Mouse (Mus musculus): ENCODE data around the gene Lag3. TPM values are rescaled to one million over a fixed set of nuclear protein-coding genes. Genes with fewer than 3 reads are reported as not detected.
A peak's percentile ranks its signal among the peaks of the same experiment; 100 is the strongest.

The Lag3 gene
- polyA plus RNA-seq, 1 experiment from 2014 or later: 1.7 TPM

DNA sequence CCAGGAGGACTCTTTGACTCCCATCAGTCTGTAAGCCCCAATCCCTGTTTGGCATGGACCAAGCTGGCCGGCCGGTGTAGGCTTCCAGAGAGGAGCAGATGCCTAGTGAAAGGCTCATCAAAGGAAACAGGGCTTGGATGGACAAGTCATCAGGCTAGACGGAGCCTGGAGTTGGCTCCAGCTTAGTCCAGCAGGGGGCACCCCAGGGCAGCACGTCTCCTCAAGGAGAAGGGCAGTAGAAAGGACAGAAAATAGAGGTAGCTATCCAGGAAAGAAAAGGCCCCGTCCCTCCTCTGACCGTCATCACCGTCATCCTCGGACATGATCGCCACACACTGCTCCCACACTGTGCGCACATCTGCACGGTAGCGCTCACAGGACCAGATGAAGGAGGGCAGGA, 51.8 kb downstream of the Lag3 start:
- Histone ChIP-seq H3K27ac (ENCODE audit: low read depth, low read length) (no peak overlapping the region), H3K4me3 (ENCODE audit: low read length) (no peak overlapping the region), H3K9ac (ENCODE audit: low read depth, low read length) (no peak overlapping the region), H3K9me3 (ENCODE audit: control insufficient read depth, low read length) (no peaks in the 10 kb centered on the region), H3K27me3 (ENCODE audit: control insufficient read depth, insufficient read depth, low read length) (peaks cover 6% of the 10 kb centered on the region), H3K36me3 (ENCODE audit: control insufficient read depth, insufficient read depth, low read length) (no peaks in the 10 kb centered on the region; the same call in 1 of the 2 replicates), H3K4me2 (replicated peaks; ENCODE audit: low read depth, low read length) (peak overlapping the region; percentile 10; the same call in 1 of the 2 replicates), H3K4me1 (ENCODE audit: control insufficient read depth, insufficient read depth, low read length) (peaks cover 33% of the 10 kb centered on the region)
- 9% methylated on average over 12 of the region's 12 CpGs for WGBS
- 0 out of 2 replicates have a peak, but pooled peaks have one; percentile 1 for ATAC-seq (ENCODE audit: low FRiP score, low TSS enrichment)

GRCm38 (mm10) chr6:124858561-124859318, 52.8 kb downstream of the Lag3 start:
- H3K27ac ChIP-seq (ENCODE audit: low read depth, low read length): no peak overlapping the region
- H3K4me2 ChIP-seq (replicated peaks; ENCODE audit: low read depth, low read length): peak overlapping the region; percentile 90
- H3K9ac ChIP-seq (ENCODE audit: low read depth, low read length): no peak overlapping the region
- peaks cover 6% of the 10 kb centered on the region for H3K27me3 ChIP-seq (ENCODE audit: control insufficient read depth, insufficient read depth, low read length)
- ATAC-seq (ENCODE audit: low FRiP score, low TSS enrichment): no peak
- 77% methylated on average over 28 of the region's 28 CpGs for WGBS
- H3K36me3 ChIP-seq (ENCODE audit: control insufficient read depth, insufficient read depth, low read length): peaks cover 3% of the 10 kb centered on the region; the same call in 1 of the 2 replicates
- peaks cover 33% of the 10 kb centered on the region for H3K4me1 ChIP-seq (ENCODE audit: control insufficient read depth, insufficient read depth, low read length)
- no peak overlapping the region for H3K4me3 ChIP-seq (ENCODE audit: low read length)
- no peaks in the 10 kb centered on the region for H3K9me3 ChIP-seq (ENCODE audit: control insufficient read depth, low read length)

DNA sequence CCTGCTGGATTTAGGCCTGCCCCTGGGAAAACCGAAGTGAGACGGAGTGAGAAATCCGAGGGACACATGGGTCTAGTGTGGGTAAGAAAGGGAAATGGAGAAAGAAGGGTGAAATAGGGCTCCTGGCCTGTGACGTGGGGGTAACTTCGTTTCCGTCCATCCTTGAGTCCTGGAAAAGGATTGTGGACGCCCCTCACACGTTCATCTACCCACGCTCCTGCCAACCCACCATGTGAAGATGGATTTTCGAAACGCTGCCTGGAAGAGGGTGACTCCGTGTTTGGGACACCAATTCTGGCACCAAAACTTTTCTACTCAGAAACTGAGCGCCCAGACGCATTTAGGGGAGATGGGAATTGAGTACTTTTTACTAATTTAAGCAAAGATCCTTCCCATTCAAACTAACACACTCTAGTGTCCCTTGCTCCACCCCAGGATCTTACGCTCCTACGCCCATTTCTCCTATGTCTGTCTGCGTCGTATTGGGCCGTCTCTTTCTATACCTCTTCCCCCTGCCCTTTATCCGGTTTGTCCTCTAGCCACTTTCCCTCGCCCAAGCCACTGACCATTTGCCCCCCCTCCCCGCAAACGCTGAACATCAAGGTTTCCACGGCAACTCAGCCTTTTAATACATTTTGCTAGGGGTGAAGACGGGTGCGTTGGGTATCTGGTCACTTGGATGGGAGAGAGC, 53.5 kb downstream of the Lag3 start:
- ATAC-seq (ENCODE audit: low FRiP score, low TSS enrichment): no peak
- peaks cover 29% of the 10 kb centered on the region for H3K4me1 ChIP-seq (ENCODE audit: control insufficient read depth, insufficient read depth, low read length)
- 30% methylated on average over 26 of the region's 26 CpGs for WGBS

GRCm38 (mm10) chr6:124856916-124857839, 54.3 kb downstream of the Lag3 start, which contains the start of gene P3h3:
P3h3 (minus strand) TSS chr6:124857752.
- peak within 1 kb of the TSS; percentile 95 for H3K27ac ChIP-seq (ENCODE audit: low read depth, low read length)
- no peaks in the 10 kb centered on the region for H3K27me3 ChIP-seq (ENCODE audit: control insufficient read depth, insufficient read depth, low read length)
- peaks cover 26% of the 10 kb centered on the region for H3K4me1 ChIP-seq (ENCODE audit: control insufficient read depth, insufficient read depth, low read length)

More for the DNA sequence above, 53.5 kb downstream of the Lag3 start:
- H3K36me3 ChIP-seq (ENCODE audit: control insufficient read depth, insufficient read depth, low read length): peaks cover 3% of the 10 kb centered on the region; the same call in 1 of the 2 replicates
- peak overlapping the region; percentile 93 for H3K9ac ChIP-seq (ENCODE audit: low read depth, low read length)
- H3K9me3 ChIP-seq (ENCODE audit: control insufficient read depth, low read length): no peaks in the 10 kb centered on the region
- H3K4me3 ChIP-seq (ENCODE audit: low read length): peak overlapping the region; percentile 74
- H3K27ac ChIP-seq (ENCODE audit: low read depth, low read length): peak overlapping the region; percentile 95; the same call in 1 of the 2 replicates
- H3K4me2 ChIP-seq (replicated peaks; ENCODE audit: low read depth, low read length): peak overlapping the region; percentile 90
- H3K27me3 ChIP-seq (ENCODE audit: control insufficient read depth, insufficient read depth, low read length): peaks cover 3% of the 10 kb centered on the region

GRCm38 (mm10) chr6:124856321-124856720, 55.2 kb downstream of the Lag3 start:
- Histone ChIP-seq H3K27me3 (ENCODE audit: control insufficient read depth, insufficient read depth, low read length) (no peaks in the 10 kb centered on the region), H3K27ac (ENCODE audit: low read depth, low read length) (peak overlapping the region; percentile 51; the same call in 1 of the 2 replicates), H3K9me3 (ENCODE audit: control insufficient read depth, low read length) (no peaks in the 10 kb centered on the region), H3K9ac (ENCODE audit: low read depth, low read length) (peak overlapping the region; percentile 93; the same call in 1 of the 2 replicates), H3K36me3 (ENCODE audit: control insufficient read depth, insufficient read depth, low read length) (peaks cover 3% of the 10 kb centered on the region; the same call in 1 of the 2 replicates), H3K4me3 (ENCODE audit: low read length) (peak overlapping the region; percentile 74), H3K4me2 (replicated peaks; ENCODE audit: low read depth, low read length) (peak overlapping the region; percentile 90), H3K4me1 (ENCODE audit: control insufficient read depth, insufficient read depth, low read length) (peaks cover 19% of the 10 kb centered on the region)
- ATAC-seq (ENCODE audit: low FRiP score, low TSS enrichment): peak; percentile 48; the same call in 1 of the 2 replicates
- whole genome bisulfite sequencing: 4% methylated on average over 14 of the region's 14 CpGs

More at GRCm38 (mm10) chr6:124856916-124857839, 54.3 kb downstream of the Lag3 start, which contains the start of gene P3h3:
- peak within 1 kb of the TSS; percentile 93 for H3K9ac ChIP-seq (ENCODE audit: low read depth, low read length)
- WGBS: under 1% methylated on average over 69 of the region's 86 CpGs
- H3K4me2 ChIP-seq (replicated peaks; ENCODE audit: low read depth, low read length): peak within 1 kb of the TSS; percentile 90
- H3K9me3 ChIP-seq (ENCODE audit: control insufficient read depth, low read length): no peaks in the 10 kb centered on the region
- H3K36me3 ChIP-seq (ENCODE audit: control insufficient read depth, insufficient read depth, low read length): peaks cover 3% of the 10 kb centered on the region; the same call in 1 of the 2 replicates
- peak within 1 kb of the TSS; percentile 74 for H3K4me3 ChIP-seq (ENCODE audit: low read length)
- ATAC-seq (ENCODE audit: low FRiP score, low TSS enrichment): peak; percentile 82

DNA sequence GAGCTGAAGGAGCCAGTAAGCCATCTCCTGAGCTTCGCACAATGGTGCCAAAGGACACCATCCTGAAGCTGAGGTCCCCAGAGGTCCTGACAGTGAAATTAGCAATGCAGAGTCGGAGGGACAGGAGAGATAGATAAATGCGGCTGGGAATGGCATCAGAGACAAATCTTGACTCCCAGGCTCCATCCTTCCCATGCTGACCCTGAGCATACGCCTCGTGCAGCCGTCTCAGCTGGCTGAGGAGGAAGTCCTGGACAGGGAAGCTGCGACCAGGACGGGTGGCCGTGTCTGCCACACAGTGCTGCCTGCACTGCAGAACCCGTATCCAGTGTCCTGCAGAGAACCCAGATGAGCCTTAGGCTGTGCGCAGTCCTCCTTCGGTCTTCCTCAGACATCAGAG, 56.9 kb downstream of the Lag3 start:
- Histone ChIP-seq H3K9ac (ENCODE audit: low read depth, low read length) (no peak overlapping the region), H3K27ac (ENCODE audit: low read depth, low read length) (no peak overlapping the region), H3K4me2 (replicated peaks; ENCODE audit: low read depth, low read length) (no peak overlapping the region), H3K9me3 (ENCODE audit: control insufficient read depth, low read length) (no peaks in the 10 kb centered on the region), H3K4me1 (ENCODE audit: control insufficient read depth, insufficient read depth, low read length) (peaks cover 13% of the 10 kb centered on the region), H3K36me3 (ENCODE audit: control insufficient read depth, insufficient read depth, low read length) (peaks cover 6% of the 10 kb centered on the region; the same call in 1 of the 2 replicates), H3K4me3 (ENCODE audit: low read length) (no peak overlapping the region), H3K27me3 (ENCODE audit: control insufficient read depth, insufficient read depth, low read length) (no peaks in the 10 kb centered on the region)
- WGBS: 70% methylated on average over 12 of the region's 12 CpGs
- ATAC-seq (ENCODE audit: low FRiP score, low TSS enrichment): no peak

Other genes starting within 250 kb of the Lag3 start
- gene Lpcat3, start 248.7 kb downstream of the Lag3 start, polyA plus RNA-seq (2014; fragmentation: Nextera tagmentation; extraction: Ambion mirVana): 51.2 and 67.3 TPM in 2 replicates
- 233 and 278 TPM in 2 replicates for gene Emg1, start 199.5 kb downstream of the Lag3 start, polyA plus RNA-seq (2014; fragmentation: Nextera tagmentation; extraction: Ambion mirVana)
- gene Phb2, start 199.4 kb downstream of the Lag3 start, polyA plus RNA-seq (2014; fragmentation: Nextera tagmentation; extraction: Ambion mirVana): 341 and 402 TPM in 2 replicates
- gene Ptpn6, start 173.0 kb downstream of the Lag3 start, polyA plus RNA-seq (2014; fragmentation: Nextera tagmentation; extraction: Ambion mirVana): 10.0 and 12.9 TPM in 2 replicates
- 564 and 762 TPM in 2 replicates for gene Grcc10, start 170.3 kb downstream of the Lag3 start, polyA plus RNA-seq (2014; fragmentation: Nextera tagmentation; extraction: Ambion mirVana)
- gene Gm45234, start 155.7 kb downstream of the Lag3 start, polyA plus RNA-seq (2014; fragmentation: Nextera tagmentation; extraction: Ambion mirVana): not detected in 2 replicates
- gene Atn1, start 155.2 kb downstream of the Lag3 start, polyA plus RNA-seq (2014; fragmentation: Nextera tagmentation; extraction: Ambion mirVana): 17.5 and 17.7 TPM in 2 replicates
- 8.8 and 10.8 TPM in 2 replicates for gene Eno2, start 142.0 kb downstream of the Lag3 start, polyA plus RNA-seq (2014; fragmentation: Nextera tagmentation; extraction: Ambion mirVana)
- gene Lrrc23, start 132.0 kb downstream of the Lag3 start, polyA plus RNA-seq (2014; fragmentation: Nextera tagmentation; extraction: Ambion mirVana): 0.39 and 0.61 TPM in 2 replicates
- 8.7 and 11.4 TPM in 2 replicates for gene Spsb2, start 103.0 kb downstream of the Lag3 start, polyA plus RNA-seq (2014; fragmentation: Nextera tagmentation; extraction: Ambion mirVana)
- 643 and 681 TPM in 2 replicates for gene Tpi1, start 97.4 kb downstream of the Lag3 start, polyA plus RNA-seq (2014; fragmentation: Nextera tagmentation; extraction: Ambion mirVana)
- 102 and 139 TPM in 2 replicates for gene Usp5, start 82.2 kb downstream of the Lag3 start, polyA plus RNA-seq (2014; fragmentation: Nextera tagmentation; extraction: Ambion mirVana)
- 201 and 232 TPM in 2 replicates for gene Cdca3, start 82.2 kb downstream of the Lag3 start, polyA plus RNA-seq (2014; fragmentation: Nextera tagmentation; extraction: Ambion mirVana)
- 0.84 and 1.3 TPM in 2 replicates for gene Gnb3, start 71.4 kb downstream of the Lag3 start, polyA plus RNA-seq (2014; fragmentation: Nextera tagmentation; extraction: Ambion mirVana)
- gene P3h3, start 54.0 kb downstream of the Lag3 start, polyA plus RNA-seq (2014; fragmentation: Nextera tagmentation; extraction: Ambion mirVana): 25.8 and 29.5 TPM in 2 replicates
- 0.55 and 1.1 TPM in 2 replicates for gene Gpr162, start 47.7 kb downstream of the Lag3 start, polyA plus RNA-seq (2014; fragmentation: Nextera tagmentation; extraction: Ambion mirVana)
- gene Cd4, start 23.5 kb downstream of the Lag3 start, polyA plus RNA-seq (2014; fragmentation: Nextera tagmentation; extraction: Ambion mirVana): 0.16 TPM in 1 of 2 replicates, not detected in the other
- gene Ptms, start 8.4 kb upstream of the Lag3 start, polyA plus RNA-seq (2014; fragmentation: Nextera tagmentation; extraction: Ambion mirVana): 219 and 295 TPM in 2 replicates
- gene Mlf2, start 19.7 kb upstream of the Lag3 start, polyA plus RNA-seq (2014; fragmentation: Nextera tagmentation; extraction: Ambion mirVana): 396 and 402 TPM in 2 replicates
- gene Cops7a, start 53.8 kb upstream of the Lag3 start, polyA plus RNA-seq (2014; fragmentation: Nextera tagmentation; extraction: Ambion mirVana): 144 and 162 TPM in 2 replicates
- gene Pianp, start 85.0 kb upstream of the Lag3 start, polyA plus RNA-seq (2014; fragmentation: Nextera tagmentation; extraction: Ambion mirVana): 1.0 and 1.2 TPM in 2 replicates
- 12.5 and 15.0 TPM in 2 replicates for gene Zfp384, start 97.4 kb upstream of the Lag3 start, polyA plus RNA-seq (2014; fragmentation: Nextera tagmentation; extraction: Ambion mirVana)
- gene Ing4, start 128.1 kb upstream of the Lag3 start, polyA plus RNA-seq (2014; fragmentation: Nextera tagmentation; extraction: Ambion mirVana): 111 and 144 TPM in 2 replicates
- 14.0 and 14.7 TPM in 2 replicates for gene Acrbp, start 138.0 kb upstream of the Lag3 start, polyA plus RNA-seq (2014; fragmentation: Nextera tagmentation; extraction: Ambion mirVana)
- 0.43 and 0.45 TPM in 2 replicates for gene Lpar5, start 156.2 kb upstream of the Lag3 start, polyA plus RNA-seq (2014; fragmentation: Nextera tagmentation; extraction: Ambion mirVana)
- gene Chd4, start 184.3 kb upstream of the Lag3 start, polyA plus RNA-seq (2014; fragmentation: Nextera tagmentation; extraction: Ambion mirVana): 72.1 and 106 TPM in 2 replicates
- 58.2 and 67.2 TPM in 2 replicates for gene Nop2, start 220.2 kb upstream of the Lag3 start, polyA plus RNA-seq (2014; fragmentation: Nextera tagmentation; extraction: Ambion mirVana)
- 7.0 and 7.4 TPM in 2 replicates for gene Iffo1, start 233.5 kb upstream of the Lag3 start, polyA plus RNA-seq (2014; fragmentation: Nextera tagmentation; extraction: Ambion mirVana)

Data from kidney, embryonic 14.5 days (tissue).